Mouse (Mus musculus): ENCODE measurements around the gene Zic1. TPM values are rescaled to one million over a fixed set of nuclear protein-coding genes. Genes with fewer than 3 reads are reported as not detected.

The Zic1 gene
- polyA plus RNA-seq, 1 experiment from 2014 or later, result 2.1 TPM

- 2% methylated on average over 24 of the region's 24 CpGs for WGBS
- Histone ChIP-seq H3K4me2 (replicated peaks) (no peak overlapping the region), H3K27me3 (peaks cover 93% of the 10 kb centered on the region), H3K9me3 (no peaks in the 10 kb centered on the region), H3K27ac (no peak overlapping the region), H3K9ac (no peak overlapping the region), H3K4me3 (0 out of 2 replicates have a peak overlapping the region, but pooled peaks have one; percentile 43), H3K36me3 (no peaks in the 10 kb centered on the region), H3K4me1 (peaks cover 7% of the 10 kb centered on the region; the same call in 1 of the 2 replicates)
- ATAC-seq (ENCODE audit: insufficient number of reproducible peaks, insufficient read depth, low FRiP score, low TSS enrichment), result no peak
Observed at GRCm38 (mm10) chr9:91382471-91383255, 17.1 kb upstream of the Zic1 start.

DNA sequence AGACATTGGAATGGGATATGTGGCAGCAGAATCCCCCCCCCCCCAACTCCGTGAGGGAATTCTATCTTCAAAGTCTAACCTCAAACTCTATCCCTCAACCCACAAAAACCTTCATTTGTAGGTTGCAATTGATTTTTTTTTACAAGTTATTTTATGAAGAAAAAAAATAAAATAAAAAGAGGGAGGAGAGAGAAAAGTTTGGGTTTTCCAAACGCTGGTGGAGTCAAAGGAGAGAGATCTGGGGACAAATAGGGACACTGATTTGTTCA lies 16.4 kb upstream of the Zic1 start:
- no peak for ATAC-seq (ENCODE audit: insufficient number of reproducible peaks, insufficient read depth, low FRiP score, low TSS enrichment)
- peaks cover 94% of the 10 kb centered on the region for H3K27me3 ChIP-seq
- 2% methylated on average over 2 of the region's 2 CpGs for WGBS
- peaks cover 7% of the 10 kb centered on the region; the same call in 1 of the 2 replicates for H3K4me1 ChIP-seq
- peak overlapping the region; percentile 43 for H3K4me3 ChIP-seq
- H3K9me3 ChIP-seq, result no peaks in the 10 kb centered on the region
- no peak overlapping the region for H3K27ac ChIP-seq
- H3K4me2 ChIP-seq (replicated peaks), result peak overlapping the region; percentile 64
- H3K36me3 ChIP-seq, result no peaks in the 10 kb centered on the region
- no peak overlapping the region for H3K9ac ChIP-seq

- Histone ChIP-seq H3K4me3 (peak overlapping the region; percentile 43), H3K4me2 (replicated peaks) (peak overlapping the region; percentile 64), H3K9ac (peak overlapping the region; percentile 44; the same call in 1 of the 2 replicates), H3K9me3 (no peaks in the 10 kb centered on the region), H3K4me1 (peaks cover 7% of the 10 kb centered on the region; the same call in 1 of the 2 replicates), H3K36me3 (no peaks in the 10 kb centered on the region), H3K27ac (no peak overlapping the region), H3K27me3 (peaks cover 95% of the 10 kb centered on the region)
- ATAC-seq (ENCODE audit: insufficient number of reproducible peaks, insufficient read depth, low FRiP score, low TSS enrichment), result peak; percentile 53; the same call in 1 of the 2 replicates
- under 1% methylated on average over 72 of the region's 76 CpGs for WGBS
Observed at GRCm38 (mm10) chr9:91381284-91382110, 15.9 kb upstream of the Zic1 start.

DNA sequence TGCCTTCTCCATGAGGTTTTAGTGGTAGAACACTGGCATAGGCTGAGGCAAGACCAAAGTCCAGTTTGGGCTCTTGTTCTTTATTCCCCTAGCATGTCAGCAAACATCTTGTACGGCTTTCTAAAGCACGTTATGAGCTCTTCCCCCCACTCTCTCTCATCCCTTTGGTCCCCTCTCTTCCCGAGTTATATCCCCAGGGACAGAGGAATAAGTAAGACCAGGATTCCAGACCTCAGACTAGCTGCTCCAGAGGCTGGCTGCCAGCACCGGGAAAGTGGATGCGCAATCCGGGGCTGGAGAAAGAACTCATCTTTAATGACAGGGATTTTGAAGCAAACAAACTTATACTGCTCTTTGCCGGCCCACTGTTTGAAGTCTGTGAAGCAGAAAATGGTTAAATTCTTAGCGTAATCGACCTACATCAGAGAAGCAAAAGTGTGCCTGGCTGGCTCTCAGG lies 14.9 kb upstream of the Zic1 start:
- Histone ChIP-seq H3K4me2 (replicated peaks) (peak overlapping the region; percentile 22; the same call in 1 of the 2 replicates), H3K9ac (no peak overlapping the region), H3K9me3 (no peaks in the 10 kb centered on the region), H3K4me1 (peaks cover 7% of the 10 kb centered on the region; the same call in 1 of the 2 replicates), H3K27me3 (peaks cover 95% of the 10 kb centered on the region), H3K36me3 (no peaks in the 10 kb centered on the region), H3K4me3 (peak overlapping the region; percentile 14; the same call in 1 of the 2 replicates), H3K27ac (no peak overlapping the region)
- WGBS, result under 1% methylated on average over 9 of the region's 9 CpGs
- ATAC-seq (ENCODE audit: insufficient number of reproducible peaks, insufficient read depth, low FRiP score, low TSS enrichment), result no peak

GRCm38 (mm10) chr9:91379781-91380457 lies 14.3 kb upstream of the Zic1 start:
- no peak overlapping the region for H3K9ac ChIP-seq
- peaks cover 7% of the 10 kb centered on the region; the same call in 1 of the 2 replicates for H3K4me1 ChIP-seq
- 1% methylated on average over 10 of the region's 10 CpGs for WGBS
- H3K4me3 ChIP-seq, result no peak overlapping the region
- H3K9me3 ChIP-seq, result no peaks in the 10 kb centered on the region
- H3K36me3 ChIP-seq, result no peaks in the 10 kb centered on the region
- H3K27ac ChIP-seq, result no peak overlapping the region
- H3K4me2 ChIP-seq (replicated peaks), result 0 out of 2 replicates have a peak overlapping the region, but pooled peaks have one; percentile 22
- peaks cover 95% of the 10 kb centered on the region for H3K27me3 ChIP-seq
- ATAC-seq (ENCODE audit: insufficient number of reproducible peaks, insufficient read depth, low FRiP score, low TSS enrichment), result no peak

DNA sequence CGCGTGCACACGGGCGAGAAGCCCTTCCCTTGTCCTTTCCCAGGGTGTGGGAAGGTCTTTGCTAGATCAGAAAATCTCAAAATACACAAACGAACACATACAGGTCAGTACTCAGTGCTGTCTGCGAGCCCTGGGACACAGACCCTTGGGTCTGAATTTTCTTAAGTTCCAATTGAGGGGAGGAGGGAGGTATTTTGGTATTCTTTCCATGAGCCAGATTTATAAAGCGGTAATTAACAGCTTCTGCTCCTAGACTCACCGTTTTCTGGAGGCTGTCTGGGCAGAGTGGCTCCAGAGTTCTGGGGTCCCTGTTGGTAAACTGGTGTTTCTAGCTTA lies 13.7 kb upstream of the Zic1 start:
- H3K4me3 ChIP-seq, result peak overlapping the region; percentile 14; the same call in 1 of the 2 replicates
- WGBS, result under 1% methylated on average over 8 of the region's 8 CpGs
- H3K4me1 ChIP-seq, result peaks cover 7% of the 10 kb centered on the region; the same call in 1 of the 2 replicates
- H3K27ac ChIP-seq, result no peak overlapping the region
- H3K4me2 ChIP-seq (replicated peaks), result peak overlapping the region; percentile 29; the same call in 1 of the 2 replicates
- H3K27me3 ChIP-seq, result peaks cover 95% of the 10 kb centered on the region
- no peaks in the 10 kb centered on the region for H3K9me3 ChIP-seq
- ATAC-seq (ENCODE audit: insufficient number of reproducible peaks, insufficient read depth, low FRiP score, low TSS enrichment), result no peak
- no peak overlapping the region for H3K9ac ChIP-seq
- no peaks in the 10 kb centered on the region for H3K36me3 ChIP-seq

DNA sequence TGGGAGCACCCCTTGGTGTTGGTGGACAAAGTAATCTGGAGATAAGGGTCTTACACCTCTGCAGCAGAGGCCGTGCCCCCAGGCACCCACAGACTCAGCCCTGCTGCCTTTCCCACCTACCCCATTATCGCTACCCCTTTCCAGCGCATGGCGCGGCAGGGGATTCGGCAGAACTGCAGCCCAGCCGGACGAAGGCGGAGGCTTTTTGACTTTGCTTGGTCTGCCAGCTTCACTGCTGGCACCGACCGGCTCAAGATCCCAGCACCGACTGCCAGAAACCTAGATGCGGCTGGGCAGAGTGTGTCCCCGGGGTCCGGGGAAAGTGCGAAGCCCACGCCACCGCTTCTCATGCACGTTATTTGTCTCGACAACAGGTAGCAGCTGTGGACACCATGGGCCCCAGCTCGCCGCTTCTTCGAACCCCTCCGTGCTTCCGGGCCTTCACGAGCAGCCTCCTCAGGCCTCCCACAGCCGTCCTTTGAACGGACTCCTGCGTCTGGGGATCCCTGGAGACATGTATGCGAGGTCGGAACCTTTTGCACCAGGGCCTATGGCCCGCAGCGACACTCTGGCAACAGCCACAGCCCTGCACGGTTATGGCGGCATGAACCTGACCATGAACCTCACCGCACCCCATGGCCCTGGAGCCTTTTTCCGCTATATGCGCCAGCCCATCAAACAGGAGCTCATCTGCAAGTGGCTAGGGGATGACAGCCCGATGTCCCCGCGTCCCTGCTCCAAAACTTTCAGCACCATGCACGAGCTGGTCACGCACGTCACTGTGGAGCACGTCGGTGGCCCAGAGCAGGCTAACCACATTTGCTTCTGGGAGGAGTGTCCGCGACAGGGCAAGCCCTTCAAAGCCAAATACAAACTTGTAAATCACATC lies 13.0 kb upstream of the Zic1 start:
- no peak for ATAC-seq (ENCODE audit: insufficient number of reproducible peaks, insufficient read depth, low FRiP score, low TSS enrichment)
- Histone ChIP-seq H3K9me3 (no peaks in the 10 kb centered on the region), H3K4me1 (peaks cover 7% of the 10 kb centered on the region; the same call in 1 of the 2 replicates), H3K36me3 (no peaks in the 10 kb centered on the region), H3K9ac (no peak overlapping the region), H3K4me2 (replicated peaks) (peak overlapping the region; percentile 29), H3K4me3 (peak overlapping the region; percentile 14; the same call in 1 of the 2 replicates), H3K27me3 (peaks cover 95% of the 10 kb centered on the region), H3K27ac (0 out of 2 replicates have a peak overlapping the region, but pooled peaks have one; percentile 11)
- under 1% methylated on average over 48 of the region's 48 CpGs for WGBS

DNA sequence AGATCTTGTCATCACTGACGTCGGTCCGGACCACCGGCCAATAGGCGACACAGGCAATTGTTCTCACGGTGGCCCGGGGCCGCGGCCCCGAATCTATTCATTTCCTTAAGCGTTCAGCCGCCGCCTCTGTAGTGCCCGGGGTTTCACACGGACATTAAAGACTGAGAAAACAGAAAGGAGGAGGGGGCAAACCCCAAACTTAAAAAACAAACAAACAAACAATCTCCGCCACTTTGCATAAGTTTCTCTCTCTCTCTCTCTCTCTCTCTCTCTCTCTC lies 12.2 kb upstream of the Zic1 start:
- Histone ChIP-seq H3K4me2 (replicated peaks) (0 out of 2 replicates have a peak overlapping the region, but pooled peaks have one; percentile 29), H3K4me1 (peaks cover 7% of the 10 kb centered on the region; the same call in 1 of the 2 replicates), H3K9ac (no peak overlapping the region), H3K9me3 (no peaks in the 10 kb centered on the region), H3K36me3 (no peaks in the 10 kb centered on the region), H3K27me3 (peaks cover 91% of the 10 kb centered on the region), H3K4me3 (no peak overlapping the region), H3K27ac (no peak overlapping the region)
- no peak for ATAC-seq (ENCODE audit: insufficient number of reproducible peaks, insufficient read depth, low FRiP score, low TSS enrichment)
- WGBS, result 0% methylated on average over 16 of the region's 16 CpGs

DNA sequence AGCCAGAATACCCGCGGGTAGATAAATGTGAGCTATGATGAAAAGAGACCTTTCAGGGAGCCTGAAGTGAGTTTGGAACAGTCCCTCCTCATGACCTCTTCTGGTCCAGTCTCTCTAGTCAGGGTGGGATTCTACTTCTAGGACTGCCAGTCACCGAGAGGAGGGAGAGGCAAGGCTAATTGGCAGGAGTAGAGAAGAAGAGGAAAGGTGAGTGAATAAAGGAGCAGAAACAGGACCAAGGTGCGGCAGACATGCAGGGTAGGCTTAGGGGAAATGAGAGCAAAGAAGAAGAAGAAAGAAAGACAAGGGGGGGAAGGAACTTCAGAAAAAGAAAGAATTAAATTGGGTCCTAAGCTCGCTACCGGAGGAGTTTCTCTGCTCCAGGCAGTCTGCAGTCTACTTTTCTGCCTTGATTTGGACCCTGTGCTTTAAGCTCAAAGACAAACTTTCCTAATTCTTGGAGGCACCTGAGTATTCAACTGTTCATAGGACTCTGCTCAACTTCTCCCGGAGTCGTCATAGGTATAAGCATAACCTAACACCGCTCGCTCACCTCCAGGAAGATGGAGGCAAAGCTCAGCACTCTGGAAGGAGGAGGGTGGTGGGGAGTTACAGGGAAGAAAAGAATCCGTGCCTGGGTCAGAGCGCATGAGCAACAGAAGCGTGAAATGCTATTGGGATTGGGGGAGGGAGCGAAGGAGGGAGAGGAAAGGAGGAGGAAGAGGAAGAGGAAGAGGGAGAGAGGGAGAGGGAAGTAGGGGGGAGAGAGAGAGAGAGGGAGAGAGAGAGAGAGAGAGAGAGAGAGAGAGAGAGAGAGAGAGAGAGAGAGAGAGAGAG lies 11.6 kb upstream of the Zic1 start:
- Histone ChIP-seq H3K4me3 (no peak overlapping the region), H3K9ac (no peak overlapping the region), H3K27ac (no peak overlapping the region), H3K4me2 (replicated peaks) (no peak overlapping the region), H3K9me3 (no peaks in the 10 kb centered on the region), H3K36me3 (no peaks in the 10 kb centered on the region), H3K27me3 (peaks cover 91% of the 10 kb centered on the region), H3K4me1 (peaks cover 7% of the 10 kb centered on the region; the same call in 1 of the 2 replicates)
- no peak for ATAC-seq (ENCODE audit: insufficient number of reproducible peaks, insufficient read depth, low FRiP score, low TSS enrichment)
- 5% methylated on average over 14 of the region's 14 CpGs for WGBS

- H3K36me3 ChIP-seq, result no peaks in the 10 kb centered on the region
- H3K27me3 ChIP-seq, result peaks cover 95% of the 10 kb centered on the region
- H3K4me2 ChIP-seq (replicated peaks), result no peak overlapping the region
- H3K4me3 ChIP-seq, result no peak overlapping the region
- ATAC-seq (ENCODE audit: insufficient number of reproducible peaks, insufficient read depth, low FRiP score, low TSS enrichment), result no peak
- 5% methylated on average over 4 of the region's 4 CpGs for WGBS
- no peaks in the 10 kb centered on the region for H3K4me1 ChIP-seq
- H3K9me3 ChIP-seq, result no peaks in the 10 kb centered on the region
- H3K27ac ChIP-seq, result no peak overlapping the region
- H3K9ac ChIP-seq, result no peak overlapping the region
Observed at GRCm38 (mm10) chr9:91374665-91375064, 9.1 kb upstream of the Zic1 start.
